In genomic region chr5:145083632-145084451, GRCm38 (mm10) we compare ENCODE assay signal across 8 mouse cellular contexts. TPM values are rescaled to one million over a fixed set of nuclear protein-coding genes. Genes with fewer than 3 reads are reported as not detected.
A peak's percentile ranks its signal among the peaks of the same experiment; 100 is the strongest.
DNase-seq lines count a peak whose midpoint lies in the region; ATAC-seq and TF ChIP-seq lines count a peak whose summit lies in the region.

TSS of gene Arpc1a (plus strand) at chr5:145083830.
TSS of gene Kpna7 (minus strand) at chr5:145084030.

- no peaks in the 10 kb centered on the region for H3K27me3 ChIP-seq in hindbrain, embryonic 10.5 days (ENCODE audit: insufficient read depth, poor library complexity, severe bottlenecking)
- H3K27me3 ChIP-seq in lung, postnatal 0 days (replicated peaks; ENCODE audit: insufficient read depth, low read length), result no peaks in the 10 kb centered on the region

- peaks cover 15% of the 10 kb centered on the region for H3K4me1 ChIP-seq in hindbrain, embryonic 10.5 days (replicated peaks)
- H3K4me1 ChIP-seq in lung, postnatal 0 days (ENCODE audit: insufficient read depth, low read depth, low read length), result peaks cover 4% of the 10 kb centered on the region; the same call in 1 of the 2 replicates

- peaks cover 5% of the 10 kb centered on the region; the same call in 1 of the 2 replicates for H3K9me3 ChIP-seq in hindbrain, embryonic 10.5 days
- no peaks in the 10 kb centered on the region for H3K9me3 ChIP-seq in lung, postnatal 0 days (ENCODE audit: low read length)

- WGBS in hindbrain, embryonic 10.5 days, result under 1% methylated on average over 54 of the region's 54 CpGs
- WGBS in lung, postnatal 0 days, result under 1% methylated on average over 53 of the region's 54 CpGs

- peak within 1 kb of the TSS; percentile 86 for H3K4me3 ChIP-seq in hindbrain, embryonic 10.5 days
- H3K4me3 ChIP-seq in lung, postnatal 0 days (ENCODE audit: low read depth, low read length), result peak within 1 kb of the TSS; percentile 89

- DNase-seq in MEL-GATA-1-ER (ENCODE audit: extremely low read depth, low read depth), result peak; percentile 83
- DNase-seq in cerebellum, adult 8-10 months, result peak; percentile 89
- DNase-seq in hindbrain, embryonic 10.5 days (ENCODE audit: low spot score), result peak; percentile 94
- DNase-seq in layer of hippocampus, adult 9-11 months, result peak; percentile 94
- peak; percentile 98 for DNase-seq in lung, postnatal 0 days (ENCODE audit: low spot score)
- DNase-seq in ovary, postnatal 14 days (ENCODE audit: low spot score), result peak; percentile 86
- peak; percentile 96 for DNase-seq in thymus, postnatal 14 days

- peak within 1 kb of the TSS; percentile 91 for H3K27ac ChIP-seq in hindbrain, embryonic 10.5 days
- H3K27ac ChIP-seq in lung, postnatal 0 days (ENCODE audit: low read length), result peak within 1 kb of the TSS; percentile 85

- peak within 1 kb of the TSS; percentile 85 for H3K4me2 ChIP-seq in lung, postnatal 0 days (replicated peaks; ENCODE audit: low read depth, low read length)

- no peak for TF ChIP-seq EP300 in lung, postnatal 0 days (IDR thresholded peaks at IDR 0.05)

- peak within 1 kb of the TSS; percentile 93 for H3K9ac ChIP-seq in lung, postnatal 0 days (replicated peaks; ENCODE audit: low read depth)

- no peak for TF ChIP-seq CTCF in lung, postnatal 0 days (IDR thresholded peaks at IDR 0.05)

- ATAC-seq in frontal cortex, adult (ENCODE audit: low TSS enrichment), result peak; percentile 98
- peak; percentile 98 for ATAC-seq in lung, postnatal 0 days

- peaks cover 26% of the 10 kb centered on the region for H3K36me3 ChIP-seq in hindbrain, embryonic 10.5 days
- no peaks in the 10 kb centered on the region for H3K36me3 ChIP-seq in lung, postnatal 0 days (ENCODE audit: insufficient read depth, low read length)

RNA-seq across cellular contexts. Expression of gene Arpc1a, which starts in this region (rescaled TPM):
- 145 and 159 TPM in 2 replicates for polyA plus RNA-seq in hindbrain, embryonic 10.5 days (2016; fragmentation: Nextera tagmentation; extraction: Ambion mirVana)
- 127 and 129 TPM in 2 replicates for polyA plus RNA-seq in lung, postnatal 0 days (2015; fragmentation: Nextera tagmentation; extraction: Ambion mirVana)

RNA-seq across cellular contexts. Expression of gene Kpna7, which starts in this region (rescaled TPM):
- polyA plus RNA-seq in hindbrain, embryonic 10.5 days (2016; fragmentation: Nextera tagmentation; extraction: Ambion mirVana), result not detected in 2 replicates
- not detected in 2 replicates for polyA plus RNA-seq in lung, postnatal 0 days (2015; fragmentation: Nextera tagmentation; extraction: Ambion mirVana)

Comparison
In these comparisons a context has a peak if more than half of its experiments do, and no peak if none do; other contexts are left out.
1. Peak in every context shown above with its lines: DNase-seq, ATAC-seq, H3K4me3 ChIP-seq and H3K27ac ChIP-seq.